Mouse (Mus musculus) E14TG2a.4 (cell line): ENCODE measurements around the gene Gk2.

Experiments used
- CTCF ChIP-seq: conservative IDR thresholded peaks from 2 replicates; pipeline ENCODE4 v1.5.1; 2014; ENCODE audit warnings: low read length
- POU5F1 ChIP-seq: IDR thresholded peaks from 2 replicates; pipeline ENCODE4 v1.6.1; 2014; ENCODE audit warnings: low read length, borderline replicate concordance

DNA sequence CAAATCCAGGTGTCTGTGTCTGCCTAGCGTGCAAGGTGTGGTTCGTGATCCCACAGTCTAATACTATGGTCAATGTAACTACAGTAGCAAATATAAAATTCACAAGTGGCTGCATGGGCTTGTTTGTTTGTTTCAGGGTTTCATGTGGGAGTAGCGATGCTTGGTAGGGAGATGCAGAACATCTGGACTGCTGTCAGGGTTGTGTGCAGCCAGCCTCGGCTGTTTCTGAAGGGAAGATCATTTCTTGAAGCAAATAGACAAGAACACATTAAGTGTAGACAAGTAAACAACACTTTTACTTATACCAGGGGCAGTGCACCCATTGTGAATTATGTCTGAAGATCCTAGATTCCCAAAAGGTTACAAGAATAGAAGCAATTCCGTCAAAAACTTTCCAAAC, 36.6 kb upstream of the Gk2 start:
- TF ChIP-seq CTCF (no peak), POU5F1 (no peak)
